Mouse (Mus musculus): ENCODE measurements around the gene Nos1ap.

GRCm38 (mm10) chr1:170588353-170588752, 1.3 kb downstream of the Nos1ap start:
- TF ChIP-seq CTCF (IDR thresholded peaks at IDR 0.05; ENCODE audit: borderline replicate concordance, insufficient read depth, low read length) (no peak), POLR2A (IDR thresholded peaks at IDR 0.05; ENCODE audit: low read depth, low read length) (no peak)

Measured in embryonic fibroblast, embryonic 13.5 days (primary cell).